Mouse (Mus musculus): ENCODE results near the gene Glb1l.

DNA sequence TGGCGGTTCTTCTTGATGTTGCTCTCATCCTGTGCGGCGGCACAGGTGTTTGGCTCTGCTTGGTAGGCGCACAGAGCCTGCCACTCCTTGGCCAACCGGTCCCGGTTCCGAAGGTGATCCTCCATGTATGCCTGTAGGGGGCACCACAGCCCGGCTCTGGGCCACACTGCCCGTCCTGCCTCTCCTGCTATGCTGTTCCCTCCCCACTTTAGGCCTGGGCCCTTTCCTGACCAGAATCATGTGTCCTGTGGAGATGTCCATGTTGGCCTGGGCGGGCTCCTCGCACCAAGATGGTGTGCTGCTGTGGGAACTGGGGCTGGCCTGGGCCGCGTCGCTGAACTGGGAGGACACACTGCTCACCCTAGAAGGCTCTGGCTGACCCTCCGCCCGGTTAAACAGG, 42.4 kb upstream of the Glb1l start:
- TF ChIP-seq POLR2A (IDR thresholded peaks at IDR 0.05; ENCODE audit: insufficient read length, low read depth), result no peak
- TF ChIP-seq TCF12 (IDR thresholded peaks at IDR 0.05; ENCODE audit: insufficient read depth, poor library complexity, severe bottlenecking), result no peak
- TF ChIP-seq CEBPB (IDR thresholded peaks at IDR 0.05; ENCODE audit: insufficient read depth, poor library complexity, severe bottlenecking), result no peak
- TF ChIP-seq E2F4 (IDR thresholded peaks at IDR 0.05; ENCODE audit: insufficient read depth), result no peak
